Mouse (Mus musculus) forebrain, embryonic 10.5 days (tissue): ENCODE measurements around the gene Efcab2. TPM values are rescaled to one million over a fixed set of nuclear protein-coding genes. Genes with fewer than 3 reads are reported as not detected.
A peak's percentile ranks its signal among the peaks of the same experiment; 100 is the strongest.

ENCODE experiments used
- DNase-seq: peaks from one replicate; pipeline ENCODE4 v3.0.0-alpha.2; 2017; ENCODE audit warnings: low spot score; ENCODE audit errors: extremely low spot score
- H3K27ac ChIP-seq: fragments of 300-500 bp; sonication (generic); 2 replicates; pipeline ENCODE4 v1.5.1; 2016; ENCODE audit warnings: mild to moderate bottlenecking
- H3K27me3 ChIP-seq: fragments of 300-500 bp; sonication (generic); 2 replicates; pipeline ENCODE4 v1.6.1; 2016; ENCODE audit warnings: mild to moderate bottlenecking; ENCODE audit not compliant: poor library complexity, severe bottlenecking
- H3K36me3 ChIP-seq: fragments of 300-500 bp; sonication (generic); replicated peaks from 2 replicates; pipeline ENCODE4 v1.6.1; 2016; ENCODE audit warnings: mild to moderate bottlenecking, moderate library complexity
- H3K4me1 ChIP-seq: fragments of 300-500 bp; sonication (generic); 2 replicates; pipeline ENCODE4 v1.6.1; 2016
- H3K4me3 ChIP-seq: fragments of 300-500 bp; sonication (generic); 2 replicates; pipeline ENCODE4 v1.5.1; 2016; ENCODE audit warnings: mild to moderate bottlenecking, moderate library complexity
- H3K9me3 ChIP-seq: fragments of 300-500 bp; sonication (generic); 2 replicates; pipeline ENCODE4 v1.6.1; 2016; ENCODE audit warnings: mild to moderate bottlenecking, moderate library complexity
- WGBS: fragments of 180-500 bp; shearing (Covaris S2); methylation state at CpG from one replicate; pipeline ENCODE4 v1.1.7; 2016; 5-methylcytosine and 5-hydroxymethylcytosine counted together
- polyA plus RNA-seq: library from polyadenylated mRNA; unstranded; fragments of >200 nt; fragmentation: Nextera tagmentation; extraction: Ambion mirVana; gene quantifications from 2 replicates; pipeline ENCODE4 v1.2.1, GENCODE M21; 2016

The Efcab2 gene
- polyA plus RNA-seq, 1 experiment from 2014 or later, result 9.4 TPM

- 84% methylated on average over 1 of the region's 1 CpGs for WGBS
- no peaks in the 10 kb centered on the region for H3K9me3 ChIP-seq
- DNase-seq, result no peak
- H3K27ac ChIP-seq, result no peak overlapping the region
- H3K4me3 ChIP-seq, result no peak overlapping the region
- H3K27me3 ChIP-seq, result no peaks in the 10 kb centered on the region
- H3K4me1 ChIP-seq, result no peaks in the 10 kb centered on the region
- H3K36me3 ChIP-seq, result no peaks in the 10 kb centered on the region
These were observed 49.2 kb downstream of the Efcab2 start for GRCm38 (mm10) chr1:178455120-178455519.

DNA sequence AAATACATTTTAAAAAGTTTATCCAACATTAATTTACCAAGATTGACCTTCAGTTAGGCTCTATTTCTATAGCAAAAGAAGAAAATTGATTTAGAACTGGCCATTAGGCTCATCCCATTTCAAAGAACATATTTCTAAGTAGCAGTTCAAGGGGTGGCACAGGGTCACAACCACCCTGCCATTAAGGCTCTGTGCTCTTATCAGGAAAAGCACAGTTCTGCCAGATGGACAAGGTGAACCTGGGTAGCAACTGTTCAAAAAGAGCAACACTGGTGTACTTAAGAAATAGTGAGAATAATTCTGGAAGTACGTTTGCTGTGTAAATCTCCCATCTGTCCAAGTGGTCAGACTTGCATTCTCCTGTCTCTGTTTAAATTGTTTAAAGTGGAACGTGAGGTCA, 52.1 kb downstream of the Efcab2 start:
- Histone ChIP-seq H3K36me3 (no peaks in the 10 kb centered on the region), H3K27ac (no peak overlapping the region), H3K4me1 (no peaks in the 10 kb centered on the region), H3K9me3 (no peaks in the 10 kb centered on the region; the same call in 1 of the 2 replicates), H3K4me3 (no peak overlapping the region), H3K27me3 (no peaks in the 10 kb centered on the region)
- no peak for DNase-seq
- 88% methylated on average over 2 of the region's 2 CpGs for WGBS

DNA sequence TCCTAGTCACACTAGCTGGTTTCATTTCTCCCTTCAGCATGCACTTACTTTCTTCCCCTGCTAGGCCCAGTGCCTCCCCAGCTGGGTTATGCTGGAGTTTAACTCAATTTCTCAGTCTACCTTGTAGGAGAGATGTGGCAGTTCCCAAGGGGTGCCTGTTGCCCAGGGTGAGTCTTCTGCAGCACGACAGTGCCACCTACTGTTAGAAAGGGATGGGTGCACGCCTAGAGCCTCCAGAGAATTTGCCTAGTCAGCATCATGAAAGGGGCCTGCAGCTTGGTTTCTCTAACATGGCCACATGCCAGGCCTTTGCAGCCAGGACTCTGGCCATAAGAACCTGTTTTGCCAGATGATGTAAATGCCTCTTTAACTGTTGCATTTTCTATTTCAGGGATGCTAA, 57.8 kb downstream of the Efcab2 start:
- Histone ChIP-seq H3K4me3 (no peak overlapping the region), H3K9me3 (no peaks in the 10 kb centered on the region; the same call in 1 of the 2 replicates), H3K27ac (no peak overlapping the region), H3K36me3 (no peaks in the 10 kb centered on the region), H3K27me3 (no peaks in the 10 kb centered on the region), H3K4me1 (peaks cover 6% of the 10 kb centered on the region; the same call in 1 of the 2 replicates)
- peak; percentile 72 for DNase-seq
- WGBS, result 3% methylated on average over 2 of the region's 2 CpGs

DNA sequence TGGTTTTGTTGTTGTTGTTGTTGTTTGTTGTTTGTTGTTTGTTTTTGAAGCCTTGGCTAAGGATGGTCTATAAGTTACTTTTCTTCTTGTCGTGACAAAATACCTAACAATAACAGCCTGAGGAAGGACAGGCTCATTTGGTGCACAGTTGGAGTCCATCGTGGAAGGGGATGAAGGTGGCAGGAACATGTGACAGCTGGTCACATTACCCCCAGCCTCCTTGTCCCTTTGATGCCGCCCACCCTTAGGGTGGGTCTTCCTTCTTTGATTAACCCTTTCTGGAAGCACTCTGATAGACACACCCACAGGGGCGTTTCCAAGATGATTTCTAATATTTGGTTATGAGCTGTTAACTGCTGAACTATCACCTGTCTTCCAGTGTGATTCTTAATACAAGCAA, 58.3 kb downstream of the Efcab2 start:
- H3K27me3 ChIP-seq, result no peaks in the 10 kb centered on the region
- no peak overlapping the region for H3K27ac ChIP-seq
- peaks cover 6% of the 10 kb centered on the region; the same call in 1 of the 2 replicates for H3K4me1 ChIP-seq
- H3K9me3 ChIP-seq, result no peaks in the 10 kb centered on the region; the same call in 1 of the 2 replicates
- no peak for DNase-seq
- 57% methylated on average over 4 of the region's 4 CpGs for WGBS
- no peak overlapping the region for H3K4me3 ChIP-seq
- no peaks in the 10 kb centered on the region for H3K36me3 ChIP-seq

DNA sequence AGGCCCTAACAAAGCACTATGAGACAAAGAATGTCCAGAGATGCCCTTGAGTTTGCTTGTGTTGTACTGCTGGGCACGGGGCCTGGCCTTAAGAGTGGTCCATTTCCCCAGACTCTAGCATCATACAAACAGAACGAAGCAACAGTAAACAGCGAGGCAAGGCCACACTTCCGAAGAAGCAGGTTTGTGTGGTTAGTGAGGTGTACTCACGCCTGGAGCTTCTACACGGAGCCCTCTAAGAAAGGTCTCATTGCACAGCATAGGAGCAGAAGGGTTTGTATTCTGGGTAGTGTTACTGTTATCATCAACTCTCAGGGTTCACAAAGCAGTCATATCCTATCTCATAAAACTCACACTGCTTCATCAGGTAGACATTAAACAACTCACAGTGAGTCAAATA, 61.7 kb downstream of the Efcab2 start:
- WGBS, result 79% methylated on average over 6 of the region's 6 CpGs
- Histone ChIP-seq H3K4me3 (no peak overlapping the region), H3K9me3 (no peaks in the 10 kb centered on the region), H3K27ac (no peak overlapping the region), H3K27me3 (no peaks in the 10 kb centered on the region), H3K36me3 (no peaks in the 10 kb centered on the region), H3K4me1 (peaks cover 6% of the 10 kb centered on the region; the same call in 1 of the 2 replicates)
- no peak for DNase-seq

DNA sequence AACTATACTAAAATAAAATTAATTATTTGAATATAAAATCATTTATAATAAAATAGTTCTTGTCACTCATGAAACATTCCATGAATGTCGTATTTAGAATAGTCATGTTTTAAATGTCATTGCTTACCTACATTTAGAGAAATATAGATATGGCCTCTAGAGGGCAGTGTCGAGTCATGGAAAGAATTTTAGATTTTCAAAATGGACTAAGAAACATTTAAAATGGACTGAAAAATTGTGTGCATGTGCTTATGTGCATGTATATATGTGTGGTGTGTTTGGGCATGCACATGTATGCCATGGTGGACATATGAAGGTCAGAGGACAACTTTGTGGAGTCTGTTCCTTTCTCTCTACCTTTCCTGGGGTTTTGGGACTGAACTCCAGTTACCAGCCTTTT, 62.4 kb downstream of the Efcab2 start:
- no peaks in the 10 kb centered on the region for H3K36me3 ChIP-seq
- H3K27me3 ChIP-seq, result no peaks in the 10 kb centered on the region
- peaks cover 6% of the 10 kb centered on the region; the same call in 1 of the 2 replicates for H3K4me1 ChIP-seq
- H3K27ac ChIP-seq, result no peak overlapping the region
- DNase-seq, result no peak
- no peaks in the 10 kb centered on the region for H3K9me3 ChIP-seq
- WGBS, result 20% methylated on average over 2 of the region's 2 CpGs
- no peak overlapping the region for H3K4me3 ChIP-seq

DNA sequence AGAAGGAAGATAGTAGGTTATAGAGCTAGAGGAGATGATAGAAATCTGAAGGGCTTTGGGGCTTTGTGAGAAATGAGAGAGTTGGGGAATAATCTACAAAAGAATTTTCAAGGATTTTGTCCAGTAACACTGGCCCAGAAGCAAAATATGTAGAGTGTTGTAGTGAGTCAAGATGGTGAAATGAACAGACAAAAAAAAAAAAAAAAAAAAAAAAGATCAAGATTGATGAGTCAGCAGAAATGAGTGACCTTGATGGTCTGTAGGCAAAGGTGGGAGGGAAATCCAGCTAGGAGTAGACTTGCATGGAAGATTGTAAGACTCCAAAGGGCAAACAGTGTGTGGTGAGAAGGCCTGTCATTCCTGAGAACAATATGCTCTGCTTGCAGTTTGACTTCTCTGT, 78.0 kb downstream of the Efcab2 start:
- Histone ChIP-seq H3K27me3 (no peaks in the 10 kb centered on the region), H3K4me1 (no peaks in the 10 kb centered on the region), H3K9me3 (no peaks in the 10 kb centered on the region), H3K4me3 (no peak overlapping the region), H3K36me3 (no peaks in the 10 kb centered on the region), H3K27ac (no peak overlapping the region)
- no peak for DNase-seq

DNA sequence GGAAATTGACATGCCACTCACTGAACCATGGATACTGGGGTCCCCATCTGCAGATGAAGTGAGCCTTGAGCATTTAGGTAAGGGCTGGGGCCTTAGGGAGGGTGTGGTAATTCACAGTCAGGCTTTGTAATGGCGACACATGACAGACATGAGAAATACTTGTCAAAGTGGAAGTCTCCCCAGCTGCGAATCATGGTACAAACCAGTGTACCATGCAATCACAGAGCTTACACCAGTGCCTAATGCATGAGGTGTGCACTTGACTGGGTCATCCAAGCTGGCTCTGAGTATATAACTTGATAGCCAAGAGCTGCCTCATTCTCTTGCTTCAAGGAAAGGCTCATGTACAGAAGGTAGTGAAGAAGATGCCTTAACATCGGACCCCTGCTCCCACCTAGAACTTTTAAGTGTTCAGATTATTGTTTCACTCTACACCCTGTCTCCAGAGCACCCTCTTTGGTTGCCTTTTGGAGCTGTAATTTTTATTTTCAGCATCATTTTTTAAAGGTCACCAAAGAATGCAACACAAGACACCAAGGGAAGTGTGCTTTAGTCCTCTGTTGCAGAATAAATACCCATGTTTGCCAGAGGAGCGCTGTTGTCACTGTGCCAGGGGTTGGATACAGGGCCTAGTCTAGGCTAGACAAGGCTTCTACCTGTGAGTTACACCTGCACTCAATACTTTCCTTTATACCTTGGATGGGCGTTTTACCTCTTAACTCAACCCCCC, 79.4 kb downstream of the Efcab2 start:
- H3K36me3 ChIP-seq, result no peaks in the 10 kb centered on the region
- H3K4me3 ChIP-seq, result no peak overlapping the region
- no peaks in the 10 kb centered on the region for H3K9me3 ChIP-seq
- DNase-seq, result no peak
- 85% methylated on average over 5 of the region's 5 CpGs for WGBS
- no peaks in the 10 kb centered on the region for H3K27me3 ChIP-seq
- H3K4me1 ChIP-seq, result peaks cover 5% of the 10 kb centered on the region; the same call in 1 of the 2 replicates
- no peak overlapping the region for H3K27ac ChIP-seq

GRCm38 (mm10) chr1:178485868-178486220, 80.0 kb downstream of the Efcab2 start:
- WGBS, result 78% methylated on average over 5 of the region's 5 CpGs

DNA sequence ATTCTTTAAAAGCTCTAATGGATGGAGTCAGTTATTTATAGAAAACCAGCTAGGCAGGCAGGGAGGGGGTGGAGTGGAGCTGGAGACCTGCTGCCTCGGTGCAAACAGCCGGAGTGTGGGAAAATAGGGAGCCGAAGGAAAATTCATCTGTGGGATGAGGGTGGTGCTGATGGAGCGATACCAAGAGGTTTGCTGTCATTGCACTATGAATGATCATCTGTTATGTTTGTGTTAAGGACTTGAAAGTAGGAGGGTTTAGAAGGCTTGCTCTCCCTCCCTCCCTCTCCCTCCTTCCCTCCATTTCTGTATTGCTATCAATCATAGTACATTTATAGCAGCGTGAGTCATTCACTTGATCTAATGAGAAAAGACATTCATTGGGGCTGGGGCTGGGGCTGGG, 80.9 kb downstream of the Efcab2 start:
- Histone ChIP-seq H3K27ac (no peak overlapping the region), H3K36me3 (no peaks in the 10 kb centered on the region), H3K4me1 (peaks cover 5% of the 10 kb centered on the region; the same call in 1 of the 2 replicates), H3K4me3 (no peak overlapping the region), H3K9me3 (no peaks in the 10 kb centered on the region), H3K27me3 (no peaks in the 10 kb centered on the region)
- DNase-seq, result no peak
- WGBS, result 93% methylated on average over 5 of the region's 5 CpGs

More at GRCm38 (mm10) chr1:178485868-178486220, 80.0 kb downstream of the Efcab2 start:
- Histone ChIP-seq H3K4me1 (peaks cover 5% of the 10 kb centered on the region; the same call in 1 of the 2 replicates), H3K36me3 (no peaks in the 10 kb centered on the region), H3K27me3 (no peaks in the 10 kb centered on the region), H3K9me3 (no peaks in the 10 kb centered on the region), H3K4me3 (no peak overlapping the region), H3K27ac (no peak overlapping the region)
- DNase-seq, result no peak

DNA sequence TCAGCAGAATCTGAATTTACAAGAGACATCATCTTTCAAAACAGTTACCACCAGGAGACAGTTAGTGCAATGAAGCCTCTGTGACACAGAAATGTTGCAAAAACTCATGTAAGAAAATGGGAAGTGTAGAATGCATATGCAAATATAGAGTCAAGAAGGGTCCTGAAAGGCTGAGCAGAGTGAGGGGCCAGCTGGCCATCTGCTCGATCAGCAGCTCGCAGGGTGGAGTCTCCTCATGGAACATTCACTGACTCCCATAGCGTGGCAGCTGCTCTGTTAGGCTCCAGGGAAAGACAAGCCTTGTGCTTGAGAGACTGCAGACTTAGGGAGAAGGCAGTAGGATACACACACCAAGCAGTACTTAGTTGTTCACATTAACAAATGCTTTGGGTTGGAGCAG, 83.2 kb downstream of the Efcab2 start:
- Histone ChIP-seq H3K27ac (no peak overlapping the region), H3K4me3 (no peak overlapping the region), H3K9me3 (no peaks in the 10 kb centered on the region), H3K27me3 (no peaks in the 10 kb centered on the region), H3K4me1 (peaks cover 5% of the 10 kb centered on the region; the same call in 1 of the 2 replicates), H3K36me3 (no peaks in the 10 kb centered on the region)
- DNase-seq, result no peak
- WGBS, result 56% methylated on average over 3 of the region's 3 CpGs

DNA sequence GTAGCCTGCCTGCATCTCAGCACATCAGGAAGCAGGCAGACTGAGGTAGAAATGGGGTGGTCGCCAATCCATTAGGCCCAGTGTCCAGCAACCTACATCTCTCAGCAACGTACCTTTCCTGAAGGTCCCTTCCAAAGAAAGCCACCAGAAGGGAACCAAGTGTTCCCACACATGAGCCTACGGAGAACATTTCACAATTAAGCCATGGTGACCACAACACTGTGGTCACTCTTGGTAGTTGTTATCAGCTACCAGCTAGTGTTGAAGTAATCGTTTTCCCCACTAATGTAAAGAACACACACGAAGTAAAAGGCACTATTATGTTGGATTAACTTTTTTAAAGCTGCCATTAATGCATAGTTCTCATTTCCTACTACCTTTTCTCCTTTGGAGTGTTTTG, 85.8 kb downstream of the Efcab2 start:
- H3K36me3 ChIP-seq, result no peaks in the 10 kb centered on the region
- no peak overlapping the region for H3K27ac ChIP-seq
- peaks cover 5% of the 10 kb centered on the region; the same call in 1 of the 2 replicates for H3K4me1 ChIP-seq
- H3K27me3 ChIP-seq, result no peaks in the 10 kb centered on the region
- no peaks in the 10 kb centered on the region for H3K9me3 ChIP-seq
- 92% methylated on average over 5 of the region's 5 CpGs for WGBS
- no peak for DNase-seq
- no peak overlapping the region for H3K4me3 ChIP-seq

DNA sequence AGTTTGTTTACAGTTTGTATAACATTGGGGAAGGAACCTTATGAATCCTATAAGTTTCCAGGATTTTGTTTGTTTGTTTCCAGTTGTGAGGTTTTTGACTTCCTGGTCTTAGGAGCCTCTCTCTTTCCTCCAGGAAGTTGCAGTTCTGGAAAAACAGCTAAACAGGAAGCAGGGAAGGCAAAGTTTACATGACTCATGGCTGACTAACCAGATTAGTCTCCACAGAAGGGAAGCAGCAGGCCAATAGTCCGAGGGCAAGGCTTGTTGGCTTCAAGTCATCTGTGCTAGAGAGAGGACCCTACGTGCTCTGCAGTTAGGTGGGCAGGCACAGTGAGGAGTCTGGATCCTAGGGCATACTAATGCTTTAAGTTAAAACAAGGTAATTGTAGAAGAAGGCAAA, 86.6 kb downstream of the Efcab2 start:
- no peak overlapping the region for H3K27ac ChIP-seq
- H3K9me3 ChIP-seq, result no peaks in the 10 kb centered on the region
- WGBS, result 83% methylated on average over 2 of the region's 2 CpGs
- peaks cover 5% of the 10 kb centered on the region; the same call in 1 of the 2 replicates for H3K4me1 ChIP-seq
- no peaks in the 10 kb centered on the region for H3K27me3 ChIP-seq
- no peak for DNase-seq
- H3K36me3 ChIP-seq, result no peaks in the 10 kb centered on the region
- no peak overlapping the region for H3K4me3 ChIP-seq
